In the genomic region with DNA sequence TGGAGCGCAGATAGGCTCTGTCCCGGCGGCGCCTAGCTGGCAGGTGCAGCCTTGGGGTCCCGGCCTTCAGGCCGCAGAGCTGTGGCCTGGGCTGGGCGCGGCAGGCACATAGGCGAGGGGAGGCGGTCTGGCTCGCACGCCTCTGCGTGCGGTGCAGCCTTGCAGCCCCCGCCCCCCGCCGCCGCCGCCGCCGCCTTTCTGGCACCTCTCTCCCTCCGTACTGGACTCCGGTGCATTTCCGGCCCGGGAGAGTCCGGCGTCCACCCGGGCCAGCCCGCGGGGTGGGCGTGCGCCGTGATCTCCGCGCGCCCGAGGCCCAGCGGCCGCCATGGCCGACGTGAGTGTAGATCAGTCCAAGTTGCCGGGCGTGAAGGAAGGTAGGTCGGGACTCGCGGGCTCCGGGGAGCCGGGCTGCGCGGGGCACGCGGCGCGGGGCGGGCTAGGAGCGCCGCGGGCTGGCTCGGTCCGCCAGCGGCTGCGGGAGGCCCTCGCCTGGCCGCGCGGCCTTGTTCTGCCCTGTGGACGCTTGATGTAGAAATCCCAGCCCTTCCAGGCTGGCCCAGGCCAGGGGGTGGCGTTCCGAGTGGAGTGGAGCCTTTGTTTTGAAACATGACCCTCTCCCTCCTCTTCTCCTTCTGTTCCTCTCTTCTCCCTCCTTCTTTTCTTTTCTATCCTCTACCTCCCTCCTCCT, we compare ENCODE assay signal across 8 mouse cellular contexts. TPM values are rescaled to one million over a fixed set of nuclear protein-coding genes. Genes with fewer than 3 reads are reported as not detected.
DNase-seq lines count a peak whose midpoint lies in the region; ATAC-seq lines count a peak whose summit lies in the region.

A gene (plus strand): TSS at position 109 of the 691 bp plus-strand sequence.

- no peaks in the 10 kb centered on the region for H3K36me3 ChIP-seq in hindbrain, embryonic 11.5 days (ENCODE audit: control insufficient read depth, insufficient read depth, low read length)

- no peaks in the 10 kb centered on the region for H3K27me3 ChIP-seq in hindbrain, embryonic 11.5 days (ENCODE audit: control insufficient read depth, insufficient read depth, low read length)

- H3K9me3 ChIP-seq in hindbrain, embryonic 11.5 days (ENCODE audit: control insufficient read depth, low read length) = no peaks in the 10 kb centered on the region

- DNase-seq in Muller cell, postnatal 12 days (ENCODE audit: inconsistent ontology term) = peak; percentile 90
- peak; percentile 84 for DNase-seq in cerebellum, adult 9-11 months
- DNase-seq in frontal cortex, postnatal 10 days (ENCODE audit: low spot score in 2 of 2) = peak; percentile 59 to 78
- peak; percentile 85 for DNase-seq in hindbrain, embryonic 11.5 days (ENCODE audit: low spot score)
- peak; percentile 58 to 73 for DNase-seq in layer of hippocampus, postnatal 25 days (ENCODE audit: extremely low spot score in 1 of 2, low spot score in 1 of 2)
- peak; percentile 78 for DNase-seq in lung, postnatal 25 days (ENCODE audit: low spot score)
- peak; percentile 82 for DNase-seq in retina, embryonic 14.5 days (ENCODE audit: low spot score)
- peak; percentile 72 for DNase-seq in thymus, postnatal 4 days

- ATAC-seq in hindbrain, embryonic 11.5 days (ENCODE audit: low FRiP score) = peak; percentile 98

- under 1% methylated on average over 59 of the region's 69 CpGs for WGBS in hindbrain, embryonic 11.5 days

- H3K27ac ChIP-seq in hindbrain, embryonic 11.5 days (ENCODE audit: low read depth, low read length) = peak within 1 kb of the TSS; percentile 96

- H3K4me3 ChIP-seq in hindbrain, embryonic 11.5 days (ENCODE audit: low read depth, low read length) = peak within 1 kb of the TSS; percentile 88

- H3K9ac ChIP-seq in hindbrain, embryonic 11.5 days (ENCODE audit: low read depth, low read length) = peak within 1 kb of the TSS; percentile 96

- H3K4me1 ChIP-seq in hindbrain, embryonic 11.5 days (replicated peaks; ENCODE audit: control insufficient read depth, insufficient read depth, low read length) = peaks cover 3% of the 10 kb centered on the region; the same call in 1 of the 2 replicates

- peak within 1 kb of the TSS; percentile 50 for H3K4me2 ChIP-seq in hindbrain, embryonic 11.5 days (replicated peaks; ENCODE audit: low read depth, low read length)

RNA-seq across cellular contexts. Expression of the gene that starts here (rescaled TPM):
- polyA plus RNA-seq in hindbrain, embryonic 11.5 days (2014; fragmentation: Nextera tagmentation; extraction: Ambion mirVana) = 78.2 and 84.9 TPM in 2 replicates
- total RNA-seq in layer of hippocampus, postnatal 25 days (2021) = 10 to 100 TPM; 48.2 to 51.8 TPM

Comparison
In these comparisons a context has a peak if more than half of its experiments do, and no peak if none do; other contexts are left out.
1. Peak in every context shown above with its lines: DNase-seq, ATAC-seq, H3K4me3 ChIP-seq and H3K27ac ChIP-seq.